Mouse (Mus musculus): Measurements from ENCODE around the gene Hapln4. TPM values are rescaled to one million over a fixed set of nuclear protein-coding genes. Genes with fewer than 3 reads are reported as not detected.

Hapln4 gene
- total RNA-seq, 4 experiments from 2014 or later, result 0.21 to 1.9 (median 0.92) TPM

DNA sequence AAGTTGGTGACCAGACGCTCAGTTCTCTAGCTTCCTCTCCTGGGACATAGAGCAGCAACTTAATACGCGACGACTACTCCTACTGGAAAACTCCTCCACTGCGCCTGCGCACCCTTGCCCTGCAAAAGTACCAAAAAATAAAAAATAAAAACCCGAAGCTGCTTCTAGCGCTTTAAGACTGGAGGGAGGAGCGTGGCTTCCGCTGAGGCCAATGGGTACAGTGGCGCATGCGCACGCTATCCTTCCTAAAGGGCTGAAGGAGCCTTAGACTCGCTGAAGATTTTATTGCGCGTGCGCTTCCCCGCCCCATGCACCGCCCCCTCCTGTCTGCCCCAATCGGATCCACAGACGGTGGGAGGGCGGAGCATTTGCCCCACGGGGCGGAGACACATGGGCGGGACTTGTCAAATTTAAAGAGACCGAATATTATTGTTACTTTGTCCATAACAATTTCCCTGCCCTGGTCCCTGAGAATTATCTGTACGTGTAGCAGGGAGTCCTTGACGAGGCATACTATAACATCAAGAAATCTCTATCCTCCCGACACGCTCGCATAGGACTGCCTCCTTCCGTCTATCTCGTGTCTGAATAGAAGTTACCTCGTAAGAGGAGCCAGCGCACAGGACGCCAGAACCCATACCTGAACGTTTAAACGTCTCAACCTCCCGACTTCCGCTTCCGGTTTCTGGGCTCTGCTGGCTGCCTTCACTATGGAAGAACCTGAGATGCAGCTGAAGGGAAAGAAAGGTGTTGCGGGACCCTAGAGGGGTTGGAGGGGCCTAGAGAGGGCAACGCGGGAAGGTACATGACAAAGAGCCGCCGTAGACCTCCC lies 56.0 kb downstream of the Hapln4 start, which contains the start of the genes Rfxank, Borcs8 and Mef2b:
Gene Rfxank, minus strand, starts transcription at position 129 of the 832 bp plus-strand sequence.
Gene Borcs8, plus strand, starts transcription at position 474 of the 832 bp plus-strand sequence.
Gene Mef2b, plus strand, starts transcription at position 686 of the 832 bp plus-strand sequence.
- peak; percentile 99 for DNase-seq

DNA sequence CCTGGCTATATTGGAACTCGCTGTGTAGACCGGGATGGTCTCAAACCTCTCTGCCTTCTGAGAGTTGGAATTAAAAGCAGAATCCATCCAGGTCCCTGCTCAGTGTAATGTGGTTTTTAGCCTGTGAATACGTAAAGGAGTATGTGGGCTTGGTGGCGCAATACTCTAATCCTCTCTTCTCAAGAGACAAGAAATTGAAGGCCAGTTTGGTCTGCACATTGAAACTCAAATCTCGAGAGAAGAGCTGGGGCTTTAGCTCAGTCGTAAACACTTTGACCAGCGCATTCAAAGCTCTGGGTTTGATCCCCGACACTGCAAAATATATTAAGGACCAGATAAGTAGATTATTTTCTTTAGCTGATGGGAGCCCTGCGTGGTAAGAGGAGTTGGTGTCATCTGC lies 56.7 kb downstream of the Hapln4 start:
- no peak for DNase-seq

Small RNAs within 50 kb of the gene (microRNA-seq; reads per million reads assigned to microRNA genes)
- 0 reads per million in 2 experiments for gene Mir7066

Other genes starting within 250 kb of the Hapln4 start
- under 1 TPM in 2 of 4 experiments, not detected in 2; 0.06 to 0.08 TPM for gene Cilp2, start 195.8 kb upstream of the Hapln4 start, total RNA-seq (2022)
- under 1 TPM; 0.34 to 0.59 (median 0.38) TPM for gene Tssk6, start 181.3 kb upstream of the Hapln4 start, total RNA-seq (2022)
- 100 to 1,000 TPM; 102 to 174 (median 123) TPM for gene Ndufa13, start 180.9 kb upstream of the Hapln4 start, total RNA-seq (2022)
- 1 to 10 TPM in 1 of 4 experiments, under 1 TPM in 1, not detected in 2; 0.38 to 1.3 TPM for gene Yjefn3, start 180.7 kb upstream of the Hapln4 start, total RNA-seq (2022)
- gene Gatad2a, start 87.1 kb upstream of the Hapln4 start, total RNA-seq (2022), result 100 to 1,000 TPM in 3 of 4 experiments, 10 to 100 TPM in 1; 99.1 to 124 (median 106) TPM
- 10 to 100 TPM; 58.7 to 77.4 (median 63.3) TPM for gene Mau2, start 40.7 kb upstream of the Hapln4 start, total RNA-seq (2022)
- gene Sugp1, start 40.6 kb upstream of the Hapln4 start, total RNA-seq (2022), result 10 to 100 TPM; 31.6 to 53.3 (median 39.2) TPM
- gene Tm6sf2, start 10.5 kb upstream of the Hapln4 start, total RNA-seq (2022), result 1 to 10 TPM in 2 of 4 experiments, under 1 TPM in 2; 0.17 to 1.2 (median 0.85) TPM
- gene Ncan, start 37.4 kb downstream of the Hapln4 start, total RNA-seq (2022), result 1 to 10 TPM in 1 of 4 experiments, under 1 TPM in 3; 0.20 to 1.5 (median 0.36) TPM
- 10 to 100 TPM; 24.5 to 26.7 (median 25.1) TPM for gene Nr2c2ap, start 47.9 kb downstream of the Hapln4 start, total RNA-seq (2022)
- gene Rfxank, start 55.7 kb downstream of the Hapln4 start, total RNA-seq (2022), result 10 to 100 TPM; 15.9 to 24.7 (median 21.9) TPM
- gene Borcs8, start 56.0 kb downstream of the Hapln4 start, total RNA-seq (2022), result 10 to 100 TPM; 49.9 to 65.3 (median 59.3) TPM
- 1 to 10 TPM in 2 of 4 experiments, under 1 TPM in 2; 0.70 to 1.4 (median 0.99) TPM for gene Mef2b, start 56.3 kb downstream of the Hapln4 start, total RNA-seq (2022)
- gene Tmem161a, start 88.9 kb downstream of the Hapln4 start, total RNA-seq (2022), result 10 to 100 TPM; 70.3 to 95.5 (median 90.6) TPM
- gene Slc25a42, start 128.8 kb downstream of the Hapln4 start, total RNA-seq (2022), result 10 to 100 TPM; 41.0 to 54.2 (median 43.1) TPM
- gene Sugp2, start 150.8 kb downstream of the Hapln4 start, total RNA-seq (2022), result 10 to 100 TPM; 34.6 to 65.6 (median 46.1) TPM
- 10 to 100 TPM; 13.3 to 19.3 (median 16.0) TPM for gene Armc6, start 151.0 kb downstream of the Hapln4 start, total RNA-seq (2022)
- gene Homer3, start 199.4 kb downstream of the Hapln4 start, total RNA-seq (2022), result 10 to 100 TPM; 18.7 to 38.9 (median 29.2) TPM
- gene Ddx49, start 219.0 kb downstream of the Hapln4 start, total RNA-seq (2022), result 10 to 100 TPM; 74.5 to 93.4 (median 86.3) TPM
- gene Cope, start 219.1 kb downstream of the Hapln4 start, total RNA-seq (2022), result 100 to 1,000 TPM; 190 to 236 (median 226) TPM
- 1 to 10 TPM; 2.8 to 5.3 (median 4.1) TPM for gene Cers1, start 232.3 kb downstream of the Hapln4 start, total RNA-seq (2022)
- 1 to 10 TPM in 2 of 4 experiments, under 1 TPM in 2; 0.70 to 1.6 (median 1.1) TPM for gene Gdf1, start 246.4 kb downstream of the Hapln4 start, total RNA-seq (2022)

Data from adrenal gland, adult 8-10 months (tissue).